Mouse (Mus musculus) MEL (cell line): ENCODE results near the gene Pigh. TPM values are rescaled to one million over a fixed set of nuclear protein-coding genes. Genes with fewer than 3 reads are reported as not detected.
A peak's percentile ranks its signal among the peaks of the same experiment; 100 is the strongest.

Source experiments
- DNase-seq: peaks from one replicate; pipeline ENCODE4 v3.0.0; 2011; ENCODE audit warnings: low read depth, low spot score
- H3K27ac ChIP-seq: 2 replicates; pipeline ENCODE4 v1.5.1; 2012; ENCODE audit warnings: low read depth, mild to moderate bottlenecking, control low read depth, low read length, moderate library complexity; ENCODE audit not compliant: control insufficient read depth
- H3K27me3 ChIP-seq, 2 experiments: fragments of 150-350 bp in 1 of 2; sonication (generic) in 1 of 2; 2 replicates each; pipeline ENCODE4 v1.6.1; 2012; ENCODE audit warnings: low read length in 2 of 2, mild to moderate bottlenecking in 2 of 2, improper control_type of control experiment in 1 of 2, moderate library complexity in 1 of 2; ENCODE audit not compliant: insufficient read depth in 2 of 2, control insufficient read depth in 1 of 2
- H3K36me3 ChIP-seq, 2 experiments: 2 replicates each; pipeline ENCODE4 v1.6.1; 2012 to 2014; ENCODE audit warnings: low read length in 2 of 2, improper control_type of control experiment in 1 of 2, inconsistent platforms in 1 of 2, mild to moderate bottlenecking in 1 of 2; ENCODE audit not compliant: insufficient read depth in 2 of 2, control insufficient read depth in 1 of 2
- H3K4me1 ChIP-seq, 2 experiments: fragments of 150-350 bp in 1 of 2; sonication (generic) in 1 of 2; 2 replicates each; pipeline ENCODE4 v1.6.1; 2012; ENCODE audit warnings: low read length in 2 of 2, improper control_type of control experiment in 1 of 2, mild to moderate bottlenecking in 1 of 2; ENCODE audit not compliant: insufficient read depth in 2 of 2, control insufficient read depth in 1 of 2
- H3K4me3 ChIP-seq, 2 experiments: fragments of 150-350 bp in 1 of 2; sonication (generic) in 1 of 2; 2 replicates each; pipeline ENCODE4 v1.5.1; 2012; ENCODE audit warnings: low read depth in 2 of 2, low read length in 2 of 2, mild to moderate bottlenecking in 2 of 2, moderate library complexity in 2 of 2, control low read depth in 1 of 2, improper control_type of control experiment in 1 of 2; ENCODE audit not compliant: control insufficient read depth in 1 of 2, insufficient read depth in 1 of 2
- H3K79me2 ChIP-seq: 2 replicates; pipeline ENCODE4 v1.6.1; 2012; ENCODE audit warnings: mild to moderate bottlenecking, low read length, moderate library complexity; ENCODE audit not compliant: control insufficient read depth, poor library complexity, insufficient read depth
- H3K9ac ChIP-seq: 2 replicates; pipeline ENCODE4 v1.6.1; 2012; ENCODE audit warnings: low read depth, mild to moderate bottlenecking, control low read depth, low read length, moderate library complexity; ENCODE audit not compliant: control insufficient read depth, poor library complexity, severe bottlenecking
- H3K9me3 ChIP-seq: fragments of 150-350 bp; sonication (generic); replicated peaks from 2 replicates; pipeline ENCODE4 v1.6.1; 2012; ENCODE audit warnings: mild to moderate bottlenecking, low read length, improper control_type of control experiment, moderate library complexity; ENCODE audit not compliant: insufficient read depth
- BHLHE40 ChIP-seq: IDR thresholded peaks from 2 replicates; pipeline ENCODE4 v1.6.1; 2012; ENCODE audit warnings: low read depth, mild to moderate bottlenecking, inconsistent platforms, low read length, improper control_type of control experiment, borderline replicate concordance
- E2F4 ChIP-seq: IDR thresholded peaks from 2 replicates; pipeline ENCODE4 v1.6.1; 2011; ENCODE audit warnings: low read depth, low read length, improper control_type of control experiment, borderline replicate concordance
- GABPA ChIP-seq: IDR thresholded peaks from 2 replicates; pipeline ENCODE4 v1.6.1; 2012; ENCODE audit warnings: low read depth, mild to moderate bottlenecking, inconsistent platforms, low read length, improper control_type of control experiment, moderate library complexity
- HCFC1 ChIP-seq: IDR thresholded peaks from 2 replicates; pipeline ENCODE4 v1.6.1; 2012; ENCODE audit warnings: low read depth, mild to moderate bottlenecking, inconsistent platforms, low read length, improper control_type of control experiment, moderate library complexity
- MAFK ChIP-seq: IDR thresholded peaks from 2 replicates; pipeline ENCODE4 v1.6.1; 2011; ENCODE audit warnings: low read depth, mild to moderate bottlenecking, low read length, improper control_type of control experiment, borderline replicate concordance
- MAX ChIP-seq: IDR thresholded peaks from 2 replicates; pipeline ENCODE4 v1.6.1; 2011; ENCODE audit warnings: low read length, improper control_type of control experiment
- MYC ChIP-seq: IDR thresholded peaks from 2 replicates; pipeline ENCODE4 v1.6.1; 2011; ENCODE audit warnings: low read depth, mild to moderate bottlenecking, low read length, improper control_type of control experiment, moderate library complexity
- POLR2A ChIP-seq, 2 experiments: IDR thresholded peaks; 2 replicates each; pipeline ENCODE4 v1.6.1; 2011 to 2012; ENCODE audit warnings: low read length in 2 of 2, mild to moderate bottlenecking in 2 of 2, control low read depth in 1 of 2, improper control_type of control experiment in 1 of 2, low read depth in 1 of 2, moderate library complexity in 1 of 2; ENCODE audit not compliant: control insufficient read depth in 1 of 2, insufficient read depth in 1 of 2, poor library complexity in 1 of 2
- POLR2AphosphoS5 ChIP-seq: IDR thresholded peaks from 2 replicates; pipeline ENCODE4 v1.6.1; 2012; ENCODE audit warnings: low read depth, borderline replicate concordance, mild to moderate bottlenecking, inconsistent platforms, low read length, moderate library complexity, mixed read lengths
- TAL1 ChIP-seq: IDR thresholded peaks from 2 replicates; pipeline ENCODE4 v1.6.1; 2012; ENCODE audit warnings: mild to moderate bottlenecking, inconsistent platforms, low read length, moderate library complexity, mixed read lengths
- TBP ChIP-seq: IDR thresholded peaks from 2 replicates; pipeline ENCODE4 v1.8.0; 2011; ENCODE audit warnings: low read depth, low read length, improper control_type of control experiment
- TCF12 ChIP-seq: IDR thresholded peaks from 2 replicates; pipeline ENCODE4 v1.6.1; 2014; ENCODE audit warnings: low read depth, mild to moderate bottlenecking, inconsistent platforms, low read length, improper control_type of control experiment, moderate library complexity
- UBTF ChIP-seq: IDR thresholded peaks from 2 replicates; pipeline ENCODE4 v1.6.1; 2012; ENCODE audit warnings: low read depth, mild to moderate bottlenecking, inconsistent platforms, low read length, improper control_type of control experiment, moderate library complexity, borderline replicate concordance; ENCODE audit not compliant: insufficient read depth
- USF1 ChIP-seq: IDR thresholded peaks from 2 replicates; pipeline ENCODE4 v1.6.1; 2014; ENCODE audit warnings: low read depth, mild to moderate bottlenecking, inconsistent platforms, low read length, improper control_type of control experiment, moderate library complexity
- ZC3H11A ChIP-seq: IDR thresholded peaks from 2 replicates; pipeline ENCODE4 v1.6.1; 2012; ENCODE audit warnings: low read depth, mild to moderate bottlenecking, inconsistent platforms, low read length, improper control_type of control experiment
- ZMIZ1 ChIP-seq: IDR thresholded peaks from 2 replicates; pipeline ENCODE4 v1.6.1; 2012; ENCODE audit warnings: low read depth, mild to moderate bottlenecking, inconsistent platforms, low read length, improper control_type of control experiment, moderate library complexity
- ZNF384 ChIP-seq: IDR thresholded peaks from 2 replicates; pipeline ENCODE4 v1.6.1; 2012; ENCODE audit warnings: low read depth, mild to moderate bottlenecking, inconsistent platforms, low read length, improper control_type of control experiment
- polyA plus RNA-seq, 2 experiments: library from polyadenylated mRNA; stranded (reverse) in 1 of 2; unstranded in 1 of 2; fragments of >175 nt in 1 of 2; fragments of >200 nt in 1 of 2; gene quantifications; 2 replicates each; pipeline versions ENCODE4 v1.2.1 to v1.2.4; 2012; ENCODE audit warnings: low replicate concordance in 2 of 2, low read depth in 1 of 2; ENCODE audit not compliant: insufficient read length in 2 of 2, insufficient read depth in 1 of 2, missing spikeins in 1 of 2
- total RNA-seq: library from RNA; depleted of rRNA; stranded (reverse); fragments of 300-350 nt; gene quantifications from 2 replicates; pipeline ENCODE4 v1.2.3, GENCODE M21; 2012

The Pigh gene
- total and polyA plus RNA-seq, 3 experiments, result 7.2 to 9.5 TPM; not detected in 1

- no peaks in the 10 kb centered on the region for H3K27me3 ChIP-seq
- H3K4me3 ChIP-seq, result no peak overlapping the region
- H3K9ac ChIP-seq, result no peak overlapping the region
- TF ChIP-seq MYC (no peak), MAFK (no peak), TAL1 (no peak), HCFC1 (no peak), ZMIZ1 (no peak), UBTF (no peak), E2F4 (no peak), POLR2A (IDR thresholded peaks at IDR 0.05; ENCODE audit: control insufficient read depth in 1 of 2, insufficient read depth in 1 of 2, low read depth in 1 of 2, low read length in 2 of 2, poor library complexity in 1 of 2) (no peak), ZNF384 (no peak), ZC3H11A (no peak), GABPA (no peak), TCF12 (no peak), MAX (no peak), POLR2AphosphoS5 (no peak), BHLHE40 (no peak)
- no peaks in the 10 kb centered on the region for H3K79me2 ChIP-seq
- H3K9me3 ChIP-seq, result no peaks in the 10 kb centered on the region
- no peak overlapping the region for H3K27ac ChIP-seq
- peaks cover 0 to 7% of the 10 kb centered on the region in 2 experiments; a peak in 3 of 4 replicates for H3K4me1 ChIP-seq
- DNase-seq, result no peak
- peaks cover 0 to 2% of the 10 kb centered on the region in 2 experiments; a peak in 1 of 4 replicates for H3K36me3 ChIP-seq
Observed at GRCm38 (mm10) chr12:79052073-79052472, 37.4 kb downstream of the Pigh start.

GRCm38 (mm10) chr12:79050545-79051212 is 38.8 kb downstream of the Pigh start:
- no peaks in the 10 kb centered on the region for H3K27me3 ChIP-seq
- peaks cover 0 to 7% of the 10 kb centered on the region in 2 experiments; a peak in 3 of 4 replicates for H3K4me1 ChIP-seq
- DNase-seq, result peak; percentile 24
- H3K4me3 ChIP-seq, result no peak overlapping the region
- H3K27ac ChIP-seq, result no peak overlapping the region
- no peak overlapping the region for H3K9ac ChIP-seq
- TF ChIP-seq TBP (no peak), MAX (peak; percentile 67), USF1 (peak; percentile 35; the same call in 1 of the 2 replicates), ZNF384 (no peak)
- H3K36me3 ChIP-seq, result peaks cover 0 to 2% of the 10 kb centered on the region in 2 experiments; a peak in 1 of 4 replicates
- no peaks in the 10 kb centered on the region for H3K9me3 ChIP-seq
- H3K79me2 ChIP-seq, result no peaks in the 10 kb centered on the region
